Mouse (Mus musculus) lung, embryonic 16.5 days (tissue): Measurements from ENCODE around the gene Psmb7. TPM values are rescaled to one million over a fixed set of nuclear protein-coding genes. Genes with fewer than 3 reads are reported as not detected.

Experiments
- ATAC-seq: fragments of 200-750 bp; cut with Nextera tagmentation; 2 replicates; pipeline ENCODE4 v1.8.0; 2017; ENCODE audit warnings: low read depth, mild to moderate bottlenecking, moderate library complexity
- H3K27ac ChIP-seq: fragments of 300-500 bp; sonication (generic); 2 replicates; pipeline ENCODE4 v1.5.1; 2014; ENCODE audit warnings: mild to moderate bottlenecking, control low read depth, low read length
- H3K27me3 ChIP-seq: fragments of 300-500 bp; sonication (generic); 2 replicates; pipeline ENCODE4 v1.6.1; 2014; ENCODE audit warnings: low read depth, low read length, mixed read lengths; ENCODE audit not compliant: control insufficient read depth, insufficient read depth
- H3K36me3 ChIP-seq: fragments of 300-500 bp; sonication (generic); 2 replicates; pipeline ENCODE4 v1.6.1; 2014; ENCODE audit warnings: low read length; ENCODE audit not compliant: control insufficient read depth, insufficient read depth
- H3K4me1 ChIP-seq: fragments of 300-500 bp; sonication (generic); replicated peaks from 2 replicates; pipeline ENCODE4 v1.6.1; 2014; ENCODE audit warnings: low read length, mixed read lengths; ENCODE audit not compliant: control insufficient read depth, insufficient read depth
- H3K4me2 ChIP-seq: fragments of 300-500 bp; sonication (generic); 2 replicates; pipeline ENCODE4 v1.6.1; 2014; ENCODE audit warnings: low read depth, low read length, control low read depth
- H3K4me3 ChIP-seq: fragments of 300-500 bp; sonication (generic); 2 replicates; pipeline ENCODE4 v1.5.1; 2014; ENCODE audit warnings: mild to moderate bottlenecking, low read length, control low read depth
- H3K9ac ChIP-seq: fragments of 300-500 bp; sonication (generic); 2 replicates; pipeline ENCODE4 v1.6.1; 2014; ENCODE audit warnings: low read length, control low read depth
- H3K9me3 ChIP-seq: fragments of 300-500 bp; sonication (generic); 2 replicates; pipeline ENCODE4 v1.6.1; 2016; ENCODE audit warnings: low read length; ENCODE audit not compliant: control insufficient read depth
- WGBS: fragments of 180-500 bp; shearing (Covaris S2); extraction: QIAGEN DNeasy Blood & Tissue Kit; methylation state at CpG from one replicate; pipeline ENCODE4 v1.1.7; 2014; 5-methylcytosine and 5-hydroxymethylcytosine counted together
- polyA plus RNA-seq: library from polyadenylated mRNA; unstranded; fragments of >200 nt; fragmentation: Nextera tagmentation; extraction: Ambion mirVana; gene quantifications from 2 replicates; pipeline ENCODE4 v1.2.1, GENCODE M21; 2015

Psmb7 gene
- polyA plus RNA-seq, 1 experiment from 2014 or later: 238 TPM

GRCm38 (mm10) chr2:38623411-38623810 lies 20.5 kb downstream of the Psmb7 start:
- H3K4me2 ChIP-seq: no peak overlapping the region
- no peak overlapping the region for H3K9ac ChIP-seq
- no peak overlapping the region for H3K4me3 ChIP-seq
- H3K36me3 ChIP-seq: peaks cover 11% of the 10 kb centered on the region
- no peak for ATAC-seq
- no peak overlapping the region for H3K27ac ChIP-seq
- H3K9me3 ChIP-seq: no peaks in the 10 kb centered on the region
- no peaks in the 10 kb centered on the region for H3K4me1 ChIP-seq
- 77% methylated on average over 3 of the region's 3 CpGs for WGBS
- no peaks in the 10 kb centered on the region for H3K27me3 ChIP-seq

GRCm38 (mm10) chr2:38621610-38622021 lies 22.3 kb downstream of the Psmb7 start:
- ATAC-seq: no peak
- Histone ChIP-seq H3K4me3 (no peak overlapping the region), H3K4me1 (no peaks in the 10 kb centered on the region), H3K9me3 (no peaks in the 10 kb centered on the region), H3K4me2 (no peak overlapping the region), H3K27ac (no peak overlapping the region), H3K9ac (no peak overlapping the region), H3K36me3 (peaks cover 8% of the 10 kb centered on the region), H3K27me3 (no peaks in the 10 kb centered on the region)
- WGBS: 63% methylated on average over 6 of the region's 6 CpGs

GRCm38 (mm10) chr2:38621076-38621475 lies 22.8 kb downstream of the Psmb7 start:
- Histone ChIP-seq H3K27me3 (no peaks in the 10 kb centered on the region), H3K9ac (no peak overlapping the region), H3K9me3 (no peaks in the 10 kb centered on the region), H3K4me3 (no peak overlapping the region), H3K4me1 (no peaks in the 10 kb centered on the region), H3K27ac (no peak overlapping the region), H3K4me2 (no peak overlapping the region), H3K36me3 (peaks cover 4% of the 10 kb centered on the region; the same call in 1 of the 2 replicates)
- no peak for ATAC-seq
- WGBS: 79% methylated on average over 4 of the region's 4 CpGs

- no peak overlapping the region for H3K4me3 ChIP-seq
- H3K9me3 ChIP-seq: no peaks in the 10 kb centered on the region
- ATAC-seq: no peak
- 91% methylated on average over 4 of the region's 4 CpGs for WGBS
- H3K4me1 ChIP-seq: no peaks in the 10 kb centered on the region
- H3K9ac ChIP-seq: no peak overlapping the region
- no peak overlapping the region for H3K4me2 ChIP-seq
- H3K27ac ChIP-seq: no peak overlapping the region
- no peaks in the 10 kb centered on the region for H3K27me3 ChIP-seq
- peaks cover 4% of the 10 kb centered on the region; the same call in 1 of the 2 replicates for H3K36me3 ChIP-seq
Observed at GRCm38 (mm10) chr2:38619777-38620176, 24.1 kb downstream of the Psmb7 start.

- no peak overlapping the region for H3K4me2 ChIP-seq
- no peak overlapping the region for H3K27ac ChIP-seq
- H3K9me3 ChIP-seq: no peaks in the 10 kb centered on the region
- H3K4me1 ChIP-seq: no peaks in the 10 kb centered on the region
- no peak overlapping the region for H3K9ac ChIP-seq
- H3K4me3 ChIP-seq: no peak overlapping the region
- 77% methylated on average over 5 of the region's 5 CpGs for WGBS
- ATAC-seq: no peak
- peaks cover 4% of the 10 kb centered on the region; the same call in 1 of the 2 replicates for H3K36me3 ChIP-seq
- H3K27me3 ChIP-seq: no peaks in the 10 kb centered on the region
Observed at GRCm38 (mm10) chr2:38616956-38617872, 26.7 kb downstream of the Psmb7 start.

- Histone ChIP-seq H3K4me3 (no peak overlapping the region), H3K9ac (no peak overlapping the region), H3K27me3 (no peaks in the 10 kb centered on the region), H3K4me2 (no peak overlapping the region), H3K36me3 (peaks cover 4% of the 10 kb centered on the region; the same call in 1 of the 2 replicates), H3K4me1 (no peaks in the 10 kb centered on the region), H3K27ac (no peak overlapping the region), H3K9me3 (no peaks in the 10 kb centered on the region)
- ATAC-seq: no peak
- WGBS: 55% methylated on average over 4 of the region's 4 CpGs
Observed at GRCm38 (mm10) chr2:38616072-38616471, 27.8 kb downstream of the Psmb7 start.

GRCm38 (mm10) chr2:38614437-38614836 lies 29.4 kb downstream of the Psmb7 start:
- H3K27ac ChIP-seq: no peak overlapping the region
- no peak overlapping the region for H3K4me2 ChIP-seq
- ATAC-seq: no peak
- H3K9me3 ChIP-seq: no peaks in the 10 kb centered on the region
- peaks cover 6% of the 10 kb centered on the region; the same call in 1 of the 2 replicates for H3K36me3 ChIP-seq
- H3K4me1 ChIP-seq: no peaks in the 10 kb centered on the region
- H3K9ac ChIP-seq: no peak overlapping the region
- no peak overlapping the region for H3K4me3 ChIP-seq
- H3K27me3 ChIP-seq: no peaks in the 10 kb centered on the region
- WGBS: 89% methylated on average over 6 of the region's 6 CpGs

GRCm38 (mm10) chr2:38613576-38613975 lies 30.3 kb downstream of the Psmb7 start:
- Histone ChIP-seq H3K36me3 (peaks cover 6% of the 10 kb centered on the region; the same call in 1 of the 2 replicates), H3K9ac (no peak overlapping the region), H3K9me3 (no peaks in the 10 kb centered on the region), H3K4me3 (no peak overlapping the region), H3K4me2 (no peak overlapping the region), H3K27ac (no peak overlapping the region), H3K4me1 (no peaks in the 10 kb centered on the region), H3K27me3 (no peaks in the 10 kb centered on the region)
- ATAC-seq: no peak
- 93% methylated on average over 3 of the region's 3 CpGs for WGBS

GRCm38 (mm10) chr2:38612596-38612995 lies 31.3 kb downstream of the Psmb7 start:
- Histone ChIP-seq H3K9me3 (no peaks in the 10 kb centered on the region), H3K27ac (no peak overlapping the region), H3K4me1 (no peaks in the 10 kb centered on the region), H3K4me2 (no peak overlapping the region), H3K36me3 (peaks cover 4% of the 10 kb centered on the region; the same call in 1 of the 2 replicates), H3K27me3 (no peaks in the 10 kb centered on the region), H3K9ac (no peak overlapping the region), H3K4me3 (no peak overlapping the region)
- no peak for ATAC-seq
- 90% methylated on average over 6 of the region's 6 CpGs for WGBS
